Mouse (Mus musculus) bone marrow macrophage, adult 2 months (primary cell): ENCODE data around the gene Gm20388.

Experiments used
- CTCF ChIP-seq: IDR thresholded peaks from 2 replicates; pipeline ENCODE4 v1.5.1; 2012; ENCODE audit warnings: low read depth, mild to moderate bottlenecking, low read length, moderate library complexity
- POLR2A ChIP-seq: IDR thresholded peaks from 2 replicates; pipeline ENCODE4 v1.6.1; 2012; ENCODE audit warnings: mild to moderate bottlenecking, low read depth, low read length, borderline replicate concordance

- no peak for TF ChIP-seq CTCF
- no peak for TF ChIP-seq POLR2A
These were observed 3021.4 kb downstream of the Gm20388 start for GRCm38 (mm10) chr8:122931834-122932560.
